9 mouse cellular contexts compared by ENCODE assay signal in genomic region chr12:12684481-12685216, GRCm38 (mm10).
DNase-seq lines count a peak whose midpoint lies in the region; ATAC-seq lines count a peak whose summit lies in the region.
"Had no signal": no experiment of that assay in that cellular context is flagged by ENCODE, and none has a peak within 500 bp of the region (broad histone marks: within the 10 kb centered on the region; RNA-seq: fewer than 3 reads in every experiment).

No protein-coding gene starts in this region.

- DNase-seq in kidney, postnatal 10 days: peak; percentile 22
- DNase-seq in kidney, postnatal 25 days: no peak
- DNase-seq in retina, postnatal 1 day: peak; percentile 72
- DNase-seq in left cerebral cortex, adult 11 months (ENCODE audit: low spot score): no peak
- no peak for DNase-seq in gastrocnemius, adult 18-20 months (ENCODE audit: low spot score)
- DNase-seq in gastrocnemius, postnatal 10 days: no peak
- DNase-seq: kidney, postnatal 36 days had no signal

- H3K9ac ChIP-seq in embryonic facial prominence, embryonic 15.5 days: no peak overlapping the region
- H3K9ac ChIP-seq in intestine, embryonic 16.5 days (ENCODE audit: low read depth, low read length): no peak overlapping the region

- no peaks in the 10 kb centered on the region for H3K9me3 ChIP-seq in embryonic facial prominence, embryonic 15.5 days (replicated peaks)
- H3K9me3 ChIP-seq in intestine, embryonic 16.5 days (ENCODE audit: control insufficient read depth, low read length): no peaks in the 10 kb centered on the region

- peak overlapping the region; percentile 28; the same call in 1 of the 2 replicates for H3K27ac ChIP-seq in embryonic facial prominence, embryonic 15.5 days (replicated peaks)
- no peak overlapping the region for H3K27ac ChIP-seq in intestine, embryonic 16.5 days (ENCODE audit: low read length)

- ATAC-seq in embryonic facial prominence, embryonic 15.5 days (ENCODE audit: insufficient number of reproducible peaks, low FRiP score, low TSS enrichment, low read depth): peak; percentile 55; the same call in 1 of the 2 replicates
- peak; percentile 37; the same call in 1 of the 2 replicates for ATAC-seq in intestine, embryonic 16.5 days

- H3K27me3 ChIP-seq in embryonic facial prominence, embryonic 15.5 days: no peaks in the 10 kb centered on the region
- no peaks in the 10 kb centered on the region for H3K27me3 ChIP-seq in intestine, embryonic 16.5 days (replicated peaks; ENCODE audit: control insufficient read depth, insufficient read depth, low read length)

- peaks cover 23% of the 10 kb centered on the region for H3K4me1 ChIP-seq in embryonic facial prominence, embryonic 15.5 days
- peaks cover 15% of the 10 kb centered on the region for H3K4me1 ChIP-seq in intestine, embryonic 16.5 days (ENCODE audit: control insufficient read depth, insufficient read depth, low read length)

- H3K4me3 ChIP-seq in embryonic facial prominence, embryonic 15.5 days (replicated peaks): no peak overlapping the region
- no peak overlapping the region for H3K4me3 ChIP-seq in intestine, embryonic 16.5 days (ENCODE audit: low read length)

- WGBS in embryonic facial prominence, embryonic 15.5 days: 20% methylated on average over 16 of the region's 16 CpGs
- 44% methylated on average over 16 of the region's 16 CpGs for WGBS in intestine, embryonic 16.5 days

- peak overlapping the region; percentile 35 for H3K4me2 ChIP-seq in embryonic facial prominence, embryonic 15.5 days (replicated peaks)
- H3K4me2 ChIP-seq in intestine, embryonic 16.5 days (ENCODE audit: low read depth, low read length): no peak overlapping the region

- H3K36me3 ChIP-seq in embryonic facial prominence, embryonic 15.5 days: no peaks in the 10 kb centered on the region
- no peaks in the 10 kb centered on the region for H3K36me3 ChIP-seq in intestine, embryonic 16.5 days (ENCODE audit: control insufficient read depth, insufficient read depth, low read length)

Comparison
In these comparisons a context has a peak if more than half of its experiments do, and no peak if none do; other contexts are left out.
1. DNase-seq: peak in kidney, postnatal 10 days (single experiment) and retina, postnatal 1 day (single experiment); none in kidney, postnatal 25 days (0 of 2), left cerebral cortex, adult 11 months (single experiment), gastrocnemius, adult 18-20 months (single experiment) and gastrocnemius, postnatal 10 days (single experiment).